Mouse (Mus musculus): ENCODE measurements around the gene Nelfe.

DNA sequence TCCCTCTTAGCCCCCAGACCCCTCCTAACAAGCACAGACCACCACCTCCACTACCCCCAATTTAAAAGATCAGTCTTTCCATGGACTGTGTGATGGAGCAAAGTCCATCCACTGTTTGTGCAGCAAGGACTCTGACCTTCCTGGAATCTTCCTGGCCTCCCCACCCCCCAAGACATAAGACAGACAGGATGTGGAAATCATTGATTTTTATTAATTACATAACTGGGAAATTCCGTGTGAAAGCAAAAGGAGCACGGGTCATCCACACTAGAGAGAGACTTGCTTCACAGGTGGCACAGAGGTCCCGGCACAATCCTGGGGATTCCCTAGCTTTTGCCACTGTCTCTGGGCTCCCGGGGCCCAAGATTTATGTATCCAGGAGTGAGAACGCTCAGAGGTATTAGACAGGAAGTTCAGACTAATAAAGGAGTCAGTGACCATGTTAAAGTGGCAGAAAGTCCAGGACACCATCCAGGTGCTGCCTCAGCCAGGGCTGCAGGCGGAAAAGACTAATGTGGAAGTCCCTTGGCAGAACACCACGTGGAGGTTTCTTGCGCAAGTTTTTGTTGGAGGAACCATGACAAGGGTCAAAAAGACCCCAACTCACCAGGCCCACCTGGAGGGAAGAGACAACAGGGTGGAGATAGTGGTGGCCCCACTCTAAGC lies 12.4 kb downstream of the Nelfe start, which contains the start of gene Cfb:
- TF ChIP-seq MAFK (IDR thresholded peaks at IDR 0.05; ENCODE audit: insufficient replicate concordance, low read length) (no peak), MAX (IDR thresholded peaks at IDR 0.05; ENCODE audit: low read length) (no peak), CTCF (conservative IDR thresholded peaks at IDR 0.05 in 1 of 2, IDR thresholded peaks at IDR 0.05 in 1 of 2; ENCODE audit: low read depth in 2 of 2, low read length in 2 of 2) (no peak), RAD21 (IDR thresholded peaks at IDR 0.05; ENCODE audit: low read depth, low read length) (no peak), NELFE (IDR thresholded peaks at IDR 0.05; ENCODE audit: low read depth, low read length) (no peak), POLR2A (IDR thresholded peaks at IDR 0.05; ENCODE audit: low read depth, low read length) (no peak), EP300 (IDR thresholded peaks at IDR 0.05; ENCODE audit: low read length) (no peak), UBTF (IDR thresholded peaks at IDR 0.05; ENCODE audit: low read depth, low read length) (no peak), SIN3A (IDR thresholded peaks at IDR 0.05; ENCODE audit: low read length) (no peak), NRF1 (IDR thresholded peaks at IDR 0.05; ENCODE audit: low read depth, low read length) (no peak), ZC3H11A (IDR thresholded peaks at IDR 0.05; ENCODE audit: low read depth, low read length) (no peak), MYC (IDR thresholded peaks at IDR 0.05; ENCODE audit: low read depth, low read length) (no peak)

Measured in CH12.LX (cell line).